Mouse (Mus musculus) liver, embryonic 14.5 days (tissue): Measurements from ENCODE around the gene Kncn. TPM values are rescaled to one million over a fixed set of nuclear protein-coding genes. Genes with fewer than 3 reads are reported as not detected.

Source experiments
- ATAC-seq: fragments of 200-750 bp; cut with Nextera tagmentation; 2 replicates; pipeline ENCODE4 v1.8.0; 2017; ENCODE audit warnings: moderate number of reproducible peaks, mild to moderate bottlenecking, moderate library complexity; ENCODE audit not compliant: insufficient read depth
- DNase-seq, 3 experiments: peaks; one replicate each; pipeline ENCODE4 v3.0.0-alpha.2; 2012 to 2013; ENCODE audit warnings: low read depth in 3 of 3, low spot score in 3 of 3
- H3K27ac ChIP-seq: fragments of 300-500 bp; sonication (generic); 2 replicates; pipeline ENCODE4 v1.5.1; 2014; ENCODE audit warnings: moderate library complexity, mild to moderate bottlenecking, control low read depth, inconsistent platforms
- H3K27me3 ChIP-seq: fragments of 300-500 bp; sonication (generic); 2 replicates; pipeline ENCODE4 v1.6.1; 2014; ENCODE audit warnings: mild to moderate bottlenecking, low read length, moderate library complexity; ENCODE audit not compliant: control insufficient read depth, insufficient read depth
- H3K36me3 ChIP-seq: fragments of 300-500 bp; sonication (generic); replicated peaks from 2 replicates; pipeline ENCODE4 v1.6.1; 2014; ENCODE audit warnings: low read depth; ENCODE audit not compliant: control insufficient read depth, insufficient read depth
- H3K4me1 ChIP-seq, 2 experiments: fragments of 200-500 bp in 1 of 2; fragments of 300-500 bp in 1 of 2; sonication (generic) in 1 of 2; replicated peaks; 2 replicates each; pipeline ENCODE4 v1.6.1; 2012 to 2014; ENCODE audit warnings: antibody characterized with exemption in 1 of 2, inconsistent platforms in 1 of 2, low read length in 1 of 2; ENCODE audit not compliant: control insufficient read depth in 2 of 2, insufficient read depth in 2 of 2
- H3K4me2 ChIP-seq: fragments of 300-500 bp; sonication (generic); 2 replicates; pipeline ENCODE4 v1.6.1; 2014; ENCODE audit warnings: low read depth, mild to moderate bottlenecking, control low read depth, moderate library complexity
- H3K4me3 ChIP-seq, 2 experiments: fragments of 200-500 bp in 1 of 2; fragments of 300-500 bp in 1 of 2; sonication (generic) in 1 of 2; 2 replicates each; pipeline ENCODE4 v1.5.1; 2012 to 2014; ENCODE audit warnings: low read depth in 2 of 2, low read length in 2 of 2, mild to moderate bottlenecking in 2 of 2, control low read depth in 1 of 2, inconsistent platforms in 1 of 2, moderate library complexity in 1 of 2; ENCODE audit not compliant: insufficient read depth in 1 of 2
- H3K9ac ChIP-seq: fragments of 300-500 bp; sonication (generic); replicated peaks from 2 replicates; pipeline ENCODE4 v1.6.1; 2014; ENCODE audit warnings: mild to moderate bottlenecking, control low read depth, moderate library complexity
- H3K9me3 ChIP-seq: fragments of 300-500 bp; sonication (generic); 2 replicates; pipeline ENCODE4 v1.6.1; 2016; ENCODE audit warnings: low read length, mixed read lengths; ENCODE audit not compliant: control insufficient read depth
- CTCF ChIP-seq: IDR thresholded peaks from 2 replicates; pipeline ENCODE4 v1.5.1; 2016; ENCODE audit warnings: antibody characterized with exemption, low read depth, control low read depth
- EP300 ChIP-seq: IDR thresholded peaks from 2 replicates; pipeline ENCODE4 v1.6.1; 2016; ENCODE audit warnings: antibody characterized with exemption, low read depth
- WGBS: fragments of 180-500 bp; shearing (Covaris S2); extraction: QIAGEN DNeasy Blood & Tissue Kit; methylation state at CpG from one replicate; pipeline ENCODE4 v1.1.7; 2014; ENCODE audit not compliant: insufficient replicate concordance; 5-methylcytosine and 5-hydroxymethylcytosine counted together
- polyA plus RNA-seq, 2 experiments: library from polyadenylated mRNA; depleted of rRNA in 1 of 2; stranded (reverse) in 1 of 2; unstranded in 1 of 2; fragments of >200 nt; fragmentation: Nextera tagmentation in 1 of 2; extraction: Ambion mirVana in 1 of 2; gene quantifications; 2 replicates each; pipeline versions ENCODE4 v1.2.1 to v1.2.3; 2012 to 2014

Gene Kncn
- polyA plus RNA-seq, 2 experiments = 0.01 to 0.05 TPM

- peaks cover 8% of the 10 kb centered on the region for H3K27me3 ChIP-seq
- WGBS = 4% methylated on average over 1 of the region's 1 CpGs
- no peak for DNase-seq
- H3K27ac ChIP-seq = no peak overlapping the region
- no peak for ATAC-seq
- no peaks in the 10 kb centered on the region for H3K36me3 ChIP-seq
- no peak overlapping the region for H3K9ac ChIP-seq
- H3K4me2 ChIP-seq = no peak overlapping the region
- no peaks in the 10 kb centered on the region for H3K4me1 ChIP-seq
- no peaks in the 10 kb centered on the region for H3K9me3 ChIP-seq
- H3K4me3 ChIP-seq = no peak overlapping the region
- TF ChIP-seq EP300 = no peak
- TF ChIP-seq CTCF = no peak
Measured at GRCm38 (mm10) chr4:115907994-115908393, 23.8 kb downstream of the Kncn start.

- no peak overlapping the region for H3K27ac ChIP-seq
- H3K27me3 ChIP-seq = peaks cover 8% of the 10 kb centered on the region
- H3K4me3 ChIP-seq = no peak overlapping the region
- no peaks in the 10 kb centered on the region for H3K36me3 ChIP-seq
- no peak for DNase-seq
- 24% methylated on average over 7 of the region's 7 CpGs for WGBS
- ATAC-seq = no peak
- no peak overlapping the region for H3K9ac ChIP-seq
- no peaks in the 10 kb centered on the region for H3K9me3 ChIP-seq
- no peaks in the 10 kb centered on the region for H3K4me1 ChIP-seq
- H3K4me2 ChIP-seq = no peak overlapping the region
- no peak for TF ChIP-seq CTCF
- TF ChIP-seq EP300 = no peak
Measured at GRCm38 (mm10) chr4:115908641-115909040, 24.4 kb downstream of the Kncn start.

- Histone ChIP-seq H3K4me1 (no peaks in the 10 kb centered on the region), H3K36me3 (no peaks in the 10 kb centered on the region), H3K9ac (no peak overlapping the region), H3K4me3 (no peak overlapping the region), H3K27me3 (peaks cover 8% of the 10 kb centered on the region), H3K4me2 (no peak overlapping the region), H3K9me3 (no peaks in the 10 kb centered on the region), H3K27ac (no peak overlapping the region)
- ATAC-seq (no peak), DNase-seq (no peak)
- WGBS = 29% methylated on average over 4 of the region's 4 CpGs
- TF ChIP-seq CTCF (no peak), EP300 (no peak)
Measured at GRCm38 (mm10) chr4:115911586-115911985, 27.4 kb downstream of the Kncn start.

- Histone ChIP-seq H3K4me1 (no peaks in the 10 kb centered on the region), H3K9ac (no peak overlapping the region), H3K4me2 (no peak overlapping the region), H3K27me3 (peaks cover 7% of the 10 kb centered on the region), H3K9me3 (no peaks in the 10 kb centered on the region), H3K4me3 (no peak overlapping the region), H3K27ac (no peak overlapping the region), H3K36me3 (no peaks in the 10 kb centered on the region)
- DNase-seq (no peak), ATAC-seq (no peak)
- TF ChIP-seq EP300 = no peak
- TF ChIP-seq CTCF = no peak
- WGBS = 66% methylated on average over 16 of the region's 16 CpGs
Measured at GRCm38 (mm10) chr4:115919911-115920310, 35.7 kb downstream of the Kncn start.

GRCm38 (mm10) chr4:115922688-115923087 lies 38.5 kb downstream of the Kncn start:
- Histone ChIP-seq H3K9ac (no peak overlapping the region), H3K9me3 (no peaks in the 10 kb centered on the region), H3K4me2 (no peak overlapping the region), H3K4me1 (no peaks in the 10 kb centered on the region), H3K4me3 (no peak overlapping the region), H3K27me3 (peaks cover 4% of the 10 kb centered on the region), H3K27ac (no peak overlapping the region), H3K36me3 (no peaks in the 10 kb centered on the region)
- no peak for DNase-seq
- no peak for ATAC-seq
- TF ChIP-seq EP300 (no peak), CTCF (no peak)
- WGBS = 54% methylated on average over 5 of the region's 5 CpGs
